Mouse (Mus musculus) G1E (cell line): ENCODE data around the gene Olfr201.
"Not testable (repeated sequence)": the region's sequence is repeated elsewhere in the genome, so short reads cannot be mapped to it uniquely, and the experiment has no call there.

Experiments
- CTCF ChIP-seq: IDR thresholded peaks from 2 replicates; pipeline ENCODE4 v1.5.1; 2012; ENCODE audit warnings: low read depth, low read length, inconsistent platforms, mixed read lengths
- GATA1 ChIP-seq: IDR thresholded peaks from 2 replicates; pipeline ENCODE4 v1.6.1; 2012; ENCODE audit warnings: borderline replicate concordance, low read length, inconsistent platforms, mixed read lengths
- GATA2 ChIP-seq: IDR thresholded peaks from 2 replicates; pipeline ENCODE4 v1.6.1; 2012; ENCODE audit warnings: low read depth, low read length, inconsistent platforms, borderline replicate concordance
- POLR2AphosphoS5 ChIP-seq: IDR thresholded peaks from 2 replicates; pipeline ENCODE4 v1.6.1; 2012; ENCODE audit warnings: low read depth, low read length, inconsistent platforms; ENCODE audit not compliant: insufficient replicate concordance

DNA sequence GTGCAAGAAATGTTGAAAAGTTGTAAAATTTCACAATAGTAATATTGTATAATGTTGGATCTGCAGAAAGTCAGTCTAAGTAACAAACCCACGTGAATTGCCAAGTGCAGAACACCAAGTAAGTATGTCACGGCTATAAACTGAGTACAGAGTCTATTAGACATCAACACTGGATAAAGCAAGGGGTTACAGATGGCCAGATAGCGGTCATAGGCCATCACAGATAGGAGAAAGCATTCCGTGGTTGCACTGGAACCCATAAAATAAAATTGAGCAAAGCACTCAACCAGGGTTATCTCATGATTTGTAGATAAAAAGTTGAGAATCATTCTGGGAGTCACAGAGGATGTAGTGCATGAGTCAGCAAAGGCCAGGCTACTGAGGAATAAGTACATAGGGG, 3.3 kb downstream of the Olfr201 start:
- not testable (repeated sequence) for TF ChIP-seq GATA2, CTCF, GATA1, POLR2AphosphoS5
